Mouse (Mus musculus) small intestine, adult 2 months (tissue): ENCODE data around the gene Ogg1.

Experiments used
- CTCF ChIP-seq: fragments of 200-500 bp; IDR thresholded peaks from 2 replicates; pipeline ENCODE4 v1.5.1; 2012; ENCODE audit warnings: low read depth, mild to moderate bottlenecking, control low read depth, inconsistent platforms, low read length, moderate library complexity, mixed read lengths; ENCODE audit not compliant: insufficient replicate concordance, insufficient read length; ENCODE audit errors: extremely low read depth
- POLR2A ChIP-seq: fragments of 200-500 bp; IDR thresholded peaks from 2 replicates; pipeline ENCODE4 v1.6.1; 2012; ENCODE audit warnings: low read depth, mild to moderate bottlenecking, control low read depth, inconsistent platforms, low read length, moderate library complexity

DNA sequence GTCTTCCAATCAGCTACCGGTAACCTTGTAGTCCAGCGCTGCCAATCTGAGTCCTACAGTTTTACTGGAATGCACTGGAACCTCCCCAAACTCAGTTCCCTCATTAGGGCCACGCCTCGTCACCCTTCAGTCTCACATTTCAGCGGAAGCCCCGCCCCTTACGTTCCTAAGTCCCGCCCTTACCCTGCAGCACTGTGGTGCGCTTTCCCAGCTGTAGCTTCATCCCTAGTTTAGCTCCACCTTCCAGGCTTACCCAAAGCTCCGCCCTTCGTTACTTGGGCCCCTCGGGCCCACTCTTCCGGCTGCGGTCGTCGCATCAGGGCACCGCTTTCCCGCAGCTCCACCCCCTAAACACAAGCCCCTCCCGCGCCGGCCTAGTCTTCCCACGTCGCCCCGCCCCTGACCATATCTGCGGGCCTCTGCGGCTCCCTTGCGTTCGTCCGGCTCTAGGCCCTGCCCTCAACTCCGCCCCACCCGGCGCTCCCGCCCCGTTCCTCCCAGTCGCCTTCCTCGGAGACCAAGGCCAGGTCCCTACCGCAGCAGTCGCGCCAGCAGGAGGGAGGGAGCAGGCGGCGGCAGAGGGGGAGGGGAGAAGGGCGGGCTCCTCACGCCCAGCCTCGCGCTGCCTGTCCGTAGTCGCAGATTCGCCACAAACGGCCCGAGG, 20.3 kb upstream of the Ogg1 start:
- peak; percentile 40; the same call in 1 of the 2 replicates for TF ChIP-seq POLR2A
- no peak for TF ChIP-seq CTCF
